Mouse (Mus musculus): ENCODE data around the gene Slc22a1.

DNA sequence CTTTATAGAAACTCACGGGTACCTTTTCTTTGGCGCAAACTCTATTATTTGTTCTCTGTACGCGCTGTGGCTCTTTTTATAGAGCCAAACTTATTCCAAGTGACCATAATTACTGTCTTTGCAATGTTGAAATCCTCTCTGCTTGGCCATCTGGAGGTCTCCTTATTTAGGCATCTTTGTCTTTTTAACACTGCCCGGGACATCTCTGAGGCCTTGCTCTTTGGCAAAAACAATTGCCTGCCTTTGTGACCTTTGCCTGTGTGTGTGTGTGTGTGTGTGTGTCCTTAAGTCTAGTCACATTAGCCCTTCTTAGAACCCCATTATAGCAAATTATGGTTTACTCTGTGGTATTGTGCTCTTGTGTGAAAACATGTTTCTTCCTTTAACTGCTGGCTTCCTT lies 30.2 kb downstream of the Slc22a1 start:
- TF ChIP-seq CTCF (IDR thresholded peaks at IDR 0.05; ENCODE audit: extremely low read depth, insufficient read length, insufficient replicate concordance, low read depth, low read length) (no peak), POLR2A (IDR thresholded peaks at IDR 0.05; ENCODE audit: low read depth, low read length) (no peak)

All from small intestine, adult 2 months (tissue).